Comparison of ENCODE assay signal across 9 mouse cellular contexts in genomic region chr3:99240811-99241738, GRCm38 (mm10). TPM values are rescaled to one million over a fixed set of nuclear protein-coding genes. Genes with fewer than 3 reads are reported as not detected.
A peak's percentile ranks its signal among the peaks of the same experiment; 100 is the strongest.
DNase-seq lines count a peak whose midpoint lies in the region; ATAC-seq and TF ChIP-seq lines count a peak whose summit lies in the region.
"Had no signal": no experiment of that assay in that cellular context is flagged by ENCODE, and none has a peak within 500 bp of the region (broad histone marks: within the 10 kb centered on the region; RNA-seq: fewer than 3 reads in every experiment).

No protein-coding gene starts in this region.

- under 1% methylated on average over 50 of the region's 50 CpGs for WGBS in lung, embryonic 14.5 days
- under 1% methylated on average over 50 of the region's 50 CpGs for WGBS in embryonic facial prominence, embryonic 12.5 days
- 2% methylated on average over 50 of the region's 50 CpGs for WGBS in intestine, postnatal 0 days

- intact Hi-C loops in left cerebral cortex, postnatal 25 days (cut with DNase I), result no loop called here

- H3K27ac ChIP-seq in lung, embryonic 14.5 days (ENCODE audit: low read depth), result no peak overlapping the region
- no peak overlapping the region for H3K27ac ChIP-seq in embryonic facial prominence, embryonic 12.5 days
- no peak overlapping the region for H3K27ac ChIP-seq in intestine, postnatal 0 days (ENCODE audit: low read depth, low read length)

- no peak for TF ChIP-seq CTCF in lung, embryonic 14.5 days (IDR thresholded peaks at IDR 0.05; ENCODE audit: low read depth)
- no peak for TF ChIP-seq CTCF in intestine, postnatal 0 days (IDR thresholded peaks at IDR 0.05; ENCODE audit: low read depth)

- ATAC-seq in lung, embryonic 14.5 days (ENCODE audit: insufficient read depth), result no peak
- no peak for ATAC-seq in embryonic facial prominence, embryonic 12.5 days (ENCODE audit: insufficient number of reproducible peaks, insufficient read depth, low FRiP score, low TSS enrichment)
- no peak for ATAC-seq in intestine, postnatal 0 days

- H3K4me2 ChIP-seq in lung, embryonic 14.5 days, result peak overlapping the region; percentile 36; the same call in 1 of the 2 replicates
- peak overlapping the region; percentile 39 for H3K4me2 ChIP-seq in embryonic facial prominence, embryonic 12.5 days (replicated peaks)
- peak overlapping the region; percentile 30; the same call in 1 of the 2 replicates for H3K4me2 ChIP-seq in intestine, postnatal 0 days (replicated peaks; ENCODE audit: low read depth)

- H3K4me1 ChIP-seq in lung, embryonic 14.5 days (ENCODE audit: insufficient read depth), result no peaks in the 10 kb centered on the region
- H3K4me1 ChIP-seq in embryonic facial prominence, embryonic 12.5 days, result peaks cover 3% of the 10 kb centered on the region; the same call in 1 of the 2 replicates
- no peaks in the 10 kb centered on the region for H3K4me1 ChIP-seq in intestine, postnatal 0 days (replicated peaks; ENCODE audit: control insufficient read depth, insufficient read depth, low read length)

- H3K36me3 ChIP-seq in lung, embryonic 14.5 days (ENCODE audit: insufficient read depth), result no peaks in the 10 kb centered on the region
- no peaks in the 10 kb centered on the region for H3K36me3 ChIP-seq in embryonic facial prominence, embryonic 12.5 days
- no peaks in the 10 kb centered on the region for H3K36me3 ChIP-seq in intestine, postnatal 0 days (ENCODE audit: control insufficient read depth, insufficient read depth)

- H3K27me3 ChIP-seq in lung, embryonic 14.5 days (ENCODE audit: insufficient read depth, low read length), result peaks cover 95% of the 10 kb centered on the region
- H3K27me3 ChIP-seq in embryonic facial prominence, embryonic 12.5 days, result peaks cover 81% of the 10 kb centered on the region
- peaks cover 97% of the 10 kb centered on the region for H3K27me3 ChIP-seq in intestine, postnatal 0 days (replicated peaks; ENCODE audit: control insufficient read depth, insufficient read depth, low read length)

- no peak overlapping the region for H3K9ac ChIP-seq in lung, embryonic 14.5 days
- 0 out of 2 replicates have a peak overlapping the region, but pooled peaks have one; percentile 19 for H3K9ac ChIP-seq in embryonic facial prominence, embryonic 12.5 days
- no peak overlapping the region for H3K9ac ChIP-seq in intestine, postnatal 0 days (ENCODE audit: low read depth, low read length)

- H3K9me3 ChIP-seq in lung, embryonic 14.5 days (ENCODE audit: low read depth, low read length), result no peaks in the 10 kb centered on the region
- H3K9me3 ChIP-seq in embryonic facial prominence, embryonic 12.5 days, result no peaks in the 10 kb centered on the region
- H3K9me3 ChIP-seq in intestine, postnatal 0 days (ENCODE audit: control insufficient read depth), result no peaks in the 10 kb centered on the region

- H3K4me3 ChIP-seq in lung, embryonic 14.5 days (ENCODE audit: low read depth, low read length), result peak overlapping the region; percentile 10; the same call in 1 of the 2 replicates
- peak overlapping the region; percentile 27 for H3K4me3 ChIP-seq in embryonic facial prominence, embryonic 12.5 days
- H3K4me3 ChIP-seq in intestine, postnatal 0 days (ENCODE audit: low read depth, low read length), result peak overlapping the region; percentile 23

- peak; percentile 36 for DNase-seq in lung, embryonic 14.5 days
- no peak for DNase-seq in lung, postnatal 25 days (ENCODE audit: low spot score)
- peak; percentile 57 for DNase-seq in retina, postnatal 1 day
- no peak for DNase-seq in frontal cortex, adult 2 months (ENCODE audit: extremely low spot score in 1 of 2, low spot score in 1 of 2)
- no peak for DNase-seq in left cerebral cortex, postnatal 25 days (ENCODE audit: low spot score in 2 of 2)
- DNase-seq in gastrocnemius, adult 8-10 months (ENCODE audit: low spot score in 2 of 2), result no peak
- DNase-seq: right cerebral cortex, postnatal 14 days had no signal

RNA-seq across cellular contexts. Expression of gene Tbx15, which starts 0.9 kb away (rescaled TPM):
- 0.05 and 0.28 TPM in 2 replicates for polyA plus RNA-seq in lung, embryonic 14.5 days (2014; fragmentation: Nextera tagmentation; extraction: Ambion mirVana)
- 14.5 and 15.2 TPM in 2 replicates for polyA plus RNA-seq in embryonic facial prominence, embryonic 12.5 days (2016; fragmentation: Nextera tagmentation; extraction: Ambion mirVana)
- polyA plus RNA-seq in intestine, postnatal 0 days (2015; fragmentation: Nextera tagmentation; extraction: Ambion mirVana), result 0.04 TPM in 1 of 2 replicates, not detected in the other
- 0.95 and 0.96 TPM in 2 replicates for polyA plus RNA-seq in frontal cortex, adult 2 months (2012; rRNA removed)
- 1 to 10 TPM; 1.1 to 1.3 TPM for total RNA-seq in left cerebral cortex, postnatal 25 days (2021)
- total RNA-seq in gastrocnemius, adult 8-10 months (2022), result 100 to 1,000 TPM; 147 to 173 (median 156) TPM

Comparison
In these comparisons a context has a peak if more than half of its experiments do, and no peak if none do; other contexts are left out.
1. DNase-seq: peak in lung, embryonic 14.5 days (single experiment) and retina, postnatal 1 day (single experiment); none in lung, postnatal 25 days (single experiment), frontal cortex, adult 2 months (0 of 2), left cerebral cortex, postnatal 25 days (0 of 2) and gastrocnemius, adult 8-10 months (0 of 2).
2. Peak in every context shown above with its lines, with median percentiles within 50 percentile points of each other: H3K4me2 ChIP-seq and H3K4me3 ChIP-seq.